Mouse (Mus musculus) limb, embryonic 13.5 days (tissue): Measurements from ENCODE around the gene Olfr1349. TPM values are rescaled to one million over a fixed set of nuclear protein-coding genes. Genes with fewer than 3 reads are reported as not detected.
"Not testable (repeated sequence)": the region's sequence is repeated elsewhere in the genome, so short reads cannot be mapped to it uniquely, and the experiment has no call there.

ENCODE experiments used
- ATAC-seq: fragments of 200-750 bp; cut with Nextera tagmentation; 2 replicates; pipeline ENCODE4 v1.8.0; 2017; ENCODE audit warnings: low read depth, moderate number of reproducible peaks, moderate TSS enrichment; ENCODE audit not compliant: low FRiP score
- H3K27ac ChIP-seq: fragments of 300-500 bp; sonication (generic); 2 replicates; pipeline ENCODE4 v1.5.1; 2015; ENCODE audit warnings: inconsistent platforms, mild to moderate bottlenecking, moderate library complexity
- H3K27me3 ChIP-seq: fragments of 300-500 bp; sonication (generic); 2 replicates; pipeline ENCODE4 v1.6.1; 2015; ENCODE audit warnings: mild to moderate bottlenecking, inconsistent platforms
- H3K36me3 ChIP-seq: fragments of 300-500 bp; sonication (generic); 2 replicates; pipeline ENCODE4 v1.6.1; 2015; ENCODE audit warnings: inconsistent platforms, mild to moderate bottlenecking, moderate library complexity
- H3K4me1 ChIP-seq: fragments of 300-500 bp; sonication (generic); 2 replicates; pipeline ENCODE4 v1.6.1; 2015; ENCODE audit warnings: inconsistent platforms
- H3K4me2 ChIP-seq: fragments of 300-500 bp; sonication (generic); replicated peaks from 2 replicates; pipeline ENCODE4 v1.6.1; 2015; ENCODE audit warnings: inconsistent platforms, mild to moderate bottlenecking, moderate library complexity
- H3K4me3 ChIP-seq: fragments of 300-500 bp; sonication (generic); 2 replicates; pipeline ENCODE4 v1.5.1; 2015; ENCODE audit warnings: moderate library complexity, mild to moderate bottlenecking, inconsistent platforms
- H3K9ac ChIP-seq: fragments of 300-500 bp; sonication (generic); 2 replicates; pipeline ENCODE4 v1.6.1; 2015; ENCODE audit warnings: mild to moderate bottlenecking, inconsistent platforms
- H3K9me3 ChIP-seq: fragments of 300-500 bp; sonication (generic); 2 replicates; pipeline ENCODE4 v1.6.1; 2016; ENCODE audit warnings: inconsistent platforms
- WGBS: fragments of 180-500 bp; shearing (Covaris S2); methylation state at CpG from one replicate; pipeline ENCODE4 v1.1.7; 2015; 5-methylcytosine and 5-hydroxymethylcytosine counted together
- polyA plus RNA-seq: library from polyadenylated mRNA; unstranded; fragments of >200 nt; fragmentation: Nextera tagmentation; extraction: Ambion mirVana; gene quantifications from 2 replicates; pipeline ENCODE4 v1.2.1, GENCODE M21; 2015

Olfr1349 gene
- not detected in 2 replicates for polyA plus RNA-seq

- H3K9ac ChIP-seq: no peak within 1 kb of the TSS
- no peaks in the 10 kb centered on the region for H3K36me3 ChIP-seq
- H3K4me3 ChIP-seq: no peak within 1 kb of the TSS
- H3K4me1 ChIP-seq: no peaks in the 10 kb centered on the region
- no peaks in the 10 kb centered on the region for H3K27me3 ChIP-seq
- H3K4me2 ChIP-seq: no peak within 1 kb of the TSS
- WGBS: 84% methylated on average over 5 of the region's 5 CpGs
- no peak within 1 kb of the TSS for H3K27ac ChIP-seq
- ATAC-seq: no peak
- peaks cover 12% of the 10 kb centered on the region for H3K9me3 ChIP-seq
Measured at GRCm38 (mm10) chr7:6522850-6523249, at the start of gene Olfr1349. Gene Olfr1349 (minus strand): TSS chr7:6522950.

DNA sequence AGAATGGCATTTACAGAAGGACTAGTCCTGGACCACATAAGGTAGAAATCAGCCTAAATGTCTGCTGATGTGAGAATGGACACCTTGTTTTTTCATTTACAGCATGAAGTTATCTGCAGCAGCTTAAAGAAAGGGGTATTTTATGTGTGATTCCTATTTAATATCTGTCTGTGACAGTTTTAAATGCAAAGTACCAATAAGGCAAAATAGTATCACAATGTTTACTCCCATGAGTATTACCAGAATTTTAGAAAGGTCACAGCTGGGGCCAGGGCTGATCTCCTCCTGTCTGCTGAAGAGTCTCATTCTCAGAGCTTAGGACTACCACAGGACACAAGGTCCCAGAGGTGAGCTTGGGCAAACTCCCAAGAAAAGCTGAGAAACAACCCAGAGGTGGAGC is 41.8 kb upstream of the Olfr1349 start, which contains the start of gene Olfr1350:
Olfr1350 (plus strand) TSS at position 301 of the 400 bp plus-strand sequence.
- no peaks in the 10 kb centered on the region for H3K27me3 ChIP-seq
- 0 out of 2 replicates have a peak, but pooled peaks cover 4% of the 10 kb centered on the region for H3K9me3 ChIP-seq
- no peak for ATAC-seq
- H3K4me1 ChIP-seq: no peaks in the 10 kb centered on the region
- H3K9ac ChIP-seq: no peak within 1 kb of the TSS
- no peaks in the 10 kb centered on the region for H3K36me3 ChIP-seq
- no peak within 1 kb of the TSS for H3K4me3 ChIP-seq
- H3K4me2 ChIP-seq: no peak within 1 kb of the TSS
- no peak within 1 kb of the TSS for H3K27ac ChIP-seq

DNA sequence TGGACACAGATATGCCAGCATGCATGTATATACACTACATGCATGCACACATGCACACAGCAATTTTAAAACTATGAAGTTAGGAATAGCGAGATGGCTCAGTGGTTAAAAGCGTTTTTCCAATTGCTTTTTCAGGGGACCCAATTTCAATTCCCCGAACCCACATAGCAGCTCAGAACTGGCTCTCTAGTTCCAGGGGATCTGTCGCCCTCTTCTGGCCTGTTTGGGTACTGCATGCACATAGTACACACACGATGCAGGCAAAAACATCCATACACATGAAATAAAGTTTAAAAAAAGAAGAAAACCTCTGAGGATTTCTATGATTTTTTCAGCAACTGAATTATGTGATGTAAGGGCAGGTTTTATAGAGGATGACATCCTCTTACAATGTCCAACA is 3.4 kb upstream of the Olfr1349 start:
- 66% methylated on average over 5 of the region's 5 CpGs for WGBS
- H3K9ac ChIP-seq: no peak overlapping the region
- H3K4me3 ChIP-seq: no peak overlapping the region
- H3K4me2 ChIP-seq: no peak overlapping the region
- no peaks in the 10 kb centered on the region for H3K36me3 ChIP-seq
- no peaks in the 10 kb centered on the region for H3K27me3 ChIP-seq
- H3K27ac ChIP-seq: no peak overlapping the region
- ATAC-seq: no peak
- peaks cover 15% of the 10 kb centered on the region for H3K9me3 ChIP-seq
- H3K4me1 ChIP-seq: no peaks in the 10 kb centered on the region

- WGBS: 66% methylated on average over 3 of the region's 3 CpGs
- H3K4me2 ChIP-seq: no peak overlapping the region
- no peak overlapping the region for H3K9ac ChIP-seq
- no peaks in the 10 kb centered on the region for H3K27me3 ChIP-seq
- H3K27ac ChIP-seq: no peak overlapping the region
- H3K9me3 ChIP-seq: peaks cover 15% of the 10 kb centered on the region
- H3K36me3 ChIP-seq: no peaks in the 10 kb centered on the region
- H3K4me3 ChIP-seq: no peak overlapping the region
- H3K4me1 ChIP-seq: no peaks in the 10 kb centered on the region
- ATAC-seq: no peak
Measured at GRCm38 (mm10) chr7:6525001-6525400, 2.3 kb upstream of the Olfr1349 start.

GRCm38 (mm10) chr7:6521666-6522065 is 1.1 kb downstream of the Olfr1349 start:
- no peak for ATAC-seq
- no peaks in the 10 kb centered on the region for H3K4me1 ChIP-seq
- no peak overlapping the region for H3K27ac ChIP-seq
- peaks cover 10% of the 10 kb centered on the region for H3K9me3 ChIP-seq
- WGBS: 38% methylated on average over 1 of the region's 1 CpGs
- H3K9ac ChIP-seq: no peak overlapping the region
- no peak overlapping the region for H3K4me2 ChIP-seq
- H3K27me3 ChIP-seq: no peaks in the 10 kb centered on the region
- H3K4me3 ChIP-seq: no peak overlapping the region
- no peaks in the 10 kb centered on the region for H3K36me3 ChIP-seq

GRCm38 (mm10) chr7:6508648-6509047 is 14.1 kb downstream of the Olfr1349 start, which contains the start of gene Olfr1348:
Gene Olfr1348 (minus strand): TSS chr7:6508748.
- Histone ChIP-seq H3K27me3 (no peaks in the 10 kb centered on the region), H3K9ac (no peak within 1 kb of the TSS), H3K4me1 (no peaks in the 10 kb centered on the region), H3K4me3 (no peak within 1 kb of the TSS), H3K9me3 (peaks cover 8% of the 10 kb centered on the region; the same call in 1 of the 2 replicates), H3K27ac (no peak within 1 kb of the TSS), H3K4me2 (no peak within 1 kb of the TSS), H3K36me3 (no peaks in the 10 kb centered on the region)
- 96% methylated on average over 1 of the region's 1 CpGs for WGBS
- ATAC-seq: no peak

DNA sequence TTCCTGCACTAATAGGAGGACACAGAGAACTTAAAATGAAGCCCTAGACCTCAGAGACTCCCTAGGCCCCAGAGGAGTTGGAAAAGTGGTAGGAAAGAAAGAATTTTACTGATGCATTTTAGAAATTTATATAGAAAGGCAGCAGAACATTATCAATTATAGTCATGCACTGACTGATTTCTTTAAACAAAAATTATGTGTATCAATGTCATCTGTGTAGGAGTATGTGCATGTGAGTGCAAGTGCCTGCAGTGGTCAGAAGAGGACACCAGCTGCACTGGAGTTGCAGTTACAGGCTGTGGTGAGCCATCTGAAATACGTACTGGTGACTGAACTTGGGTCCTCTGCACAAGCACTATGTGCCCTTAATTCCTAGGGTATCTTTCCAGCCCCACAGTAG is 23.1 kb downstream of the Olfr1349 start, which contains the start of gene Olfr1347:
Olfr1347 (minus strand) TSS at position 101 of the 400 bp plus-strand sequence.
- no peaks in the 10 kb centered on the region for H3K27me3 ChIP-seq
- H3K4me3 ChIP-seq: no peak within 1 kb of the TSS
- H3K4me1 ChIP-seq: no peaks in the 10 kb centered on the region
- WGBS: 65% methylated on average over 1 of the region's 1 CpGs
- no peak within 1 kb of the TSS for H3K9ac ChIP-seq
- no peak within 1 kb of the TSS for H3K4me2 ChIP-seq
- H3K9me3 ChIP-seq: peaks cover 9% of the 10 kb centered on the region; the same call in 1 of the 2 replicates
- no peaks in the 10 kb centered on the region for H3K36me3 ChIP-seq
- no peak for ATAC-seq
- H3K27ac ChIP-seq: no peak within 1 kb of the TSS

GRCm38 (mm10) chr7:6486841-6487240 is 35.9 kb downstream of the Olfr1349 start, which contains the start of gene Olfr5:
Gene Olfr5 (minus strand): TSS chr7:6486941.
- WGBS: 19% methylated on average over 2 of the region's 2 CpGs
- H3K27ac ChIP-seq: no peak within 1 kb of the TSS
- ATAC-seq: no peak
- no peaks in the 10 kb centered on the region for H3K27me3 ChIP-seq
- H3K9ac ChIP-seq: no peak within 1 kb of the TSS
- no peak within 1 kb of the TSS for H3K4me2 ChIP-seq
- peaks cover 8% of the 10 kb centered on the region for H3K9me3 ChIP-seq
- H3K4me1 ChIP-seq: no peaks in the 10 kb centered on the region
- H3K36me3 ChIP-seq: no peaks in the 10 kb centered on the region
- H3K4me3 ChIP-seq: no peak within 1 kb of the TSS

GRCm38 (mm10) chr7:6477633-6478032 is 45.1 kb downstream of the Olfr1349 start:
- peaks cover 16% of the 10 kb centered on the region; the same call in 1 of the 2 replicates for H3K9me3 ChIP-seq
- not testable (repeated sequence) for H3K4me2 ChIP-seq, H3K4me1 ChIP-seq, ATAC-seq, H3K4me3 ChIP-seq, H3K27ac ChIP-seq, H3K36me3 ChIP-seq, H3K27me3 ChIP-seq, H3K9ac ChIP-seq
- WGBS: 65% methylated on average over 2 of the region's 2 CpGs

- no peak within 1 kb of the TSS for H3K4me2 ChIP-seq
- no peaks in the 10 kb centered on the region for H3K36me3 ChIP-seq
- no peak within 1 kb of the TSS for H3K4me3 ChIP-seq
- H3K4me1 ChIP-seq: no peaks in the 10 kb centered on the region
- no peaks in the 10 kb centered on the region for H3K27me3 ChIP-seq
- H3K9me3 ChIP-seq: no peaks in the 10 kb centered on the region; the same call in 1 of the 2 replicates
- H3K9ac ChIP-seq: no peak within 1 kb of the TSS
- no peak for ATAC-seq
- H3K27ac ChIP-seq: no peak within 1 kb of the TSS
Measured at GRCm38 (mm10) chr7:6466951-6467350, 55.8 kb downstream of the Olfr1349 start, which contains the start of gene Olfr1346. Gene Olfr1346 (plus strand): TSS chr7:6467101.

Other genes starting within 250 kb of the Olfr1349 start
- gene Zfp667, start 236.4 kb downstream of the Olfr1349 start, polyA plus RNA-seq: 10.0 and 11.9 TPM in 2 replicates
- gene Zfp583, start 191.7 kb downstream of the Olfr1349 start, polyA plus RNA-seq: 9.3 and 9.6 TPM in 2 replicates
- gene Gm3854, start 179.2 kb downstream of the Olfr1349 start, polyA plus RNA-seq: 3.2 and 3.3 TPM in 2 replicates
- gene Zfp78, start 159.7 kb downstream of the Olfr1349 start, polyA plus RNA-seq: 2.7 and 3.7 TPM in 2 replicates
- 11.8 and 12.5 TPM in 2 replicates for gene Zfp28, start 139.7 kb downstream of the Olfr1349 start, polyA plus RNA-seq
- 0.41 TPM in 1 of 2 replicates, not detected in the other for gene Smim17, start 124.2 kb downstream of the Olfr1349 start, polyA plus RNA-seq
- not detected in 2 replicates for gene Gm20715, start 112.7 kb downstream of the Olfr1349 start, polyA plus RNA-seq
- gene Olfr1344, start 84.3 kb downstream of the Olfr1349 start, polyA plus RNA-seq: not detected in 2 replicates
- not detected in 2 replicates for gene Olfr1336, start 66.8 kb downstream of the Olfr1349 start, polyA plus RNA-seq
- gene Olfr1346, start 55.8 kb downstream of the Olfr1349 start, polyA plus RNA-seq: not detected in 2 replicates
- gene Olfr5, start 36.0 kb downstream of the Olfr1349 start, polyA plus RNA-seq: not detected in 2 replicates
- not detected in 2 replicates for gene Olfr1347, start 23.2 kb downstream of the Olfr1349 start, polyA plus RNA-seq
- gene Olfr1348, start 14.2 kb downstream of the Olfr1349 start, polyA plus RNA-seq: not detected in 2 replicates
- gene Olfr1350, start 41.9 kb upstream of the Olfr1349 start, polyA plus RNA-seq: not detected in 2 replicates
- gene Zim1, start 173.5 kb upstream of the Olfr1349 start, polyA plus RNA-seq: 4.8 and 6.4 TPM in 2 replicates
- 230 and 252 TPM in 2 replicates for gene Peg3, start 207.5 kb upstream of the Olfr1349 start, polyA plus RNA-seq
- gene Usp29, start 207.6 kb upstream of the Olfr1349 start, polyA plus RNA-seq: 13.4 and 14.9 TPM in 2 replicates